Mouse (Mus musculus): ENCODE data around the gene Pdgfb. TPM values are rescaled to one million over a fixed set of nuclear protein-coding genes. Genes with fewer than 3 reads are reported as not detected.

Pdgfb gene
- polyA plus RNA-seq, 1 experiment, result 27.2 TPM

DNA sequence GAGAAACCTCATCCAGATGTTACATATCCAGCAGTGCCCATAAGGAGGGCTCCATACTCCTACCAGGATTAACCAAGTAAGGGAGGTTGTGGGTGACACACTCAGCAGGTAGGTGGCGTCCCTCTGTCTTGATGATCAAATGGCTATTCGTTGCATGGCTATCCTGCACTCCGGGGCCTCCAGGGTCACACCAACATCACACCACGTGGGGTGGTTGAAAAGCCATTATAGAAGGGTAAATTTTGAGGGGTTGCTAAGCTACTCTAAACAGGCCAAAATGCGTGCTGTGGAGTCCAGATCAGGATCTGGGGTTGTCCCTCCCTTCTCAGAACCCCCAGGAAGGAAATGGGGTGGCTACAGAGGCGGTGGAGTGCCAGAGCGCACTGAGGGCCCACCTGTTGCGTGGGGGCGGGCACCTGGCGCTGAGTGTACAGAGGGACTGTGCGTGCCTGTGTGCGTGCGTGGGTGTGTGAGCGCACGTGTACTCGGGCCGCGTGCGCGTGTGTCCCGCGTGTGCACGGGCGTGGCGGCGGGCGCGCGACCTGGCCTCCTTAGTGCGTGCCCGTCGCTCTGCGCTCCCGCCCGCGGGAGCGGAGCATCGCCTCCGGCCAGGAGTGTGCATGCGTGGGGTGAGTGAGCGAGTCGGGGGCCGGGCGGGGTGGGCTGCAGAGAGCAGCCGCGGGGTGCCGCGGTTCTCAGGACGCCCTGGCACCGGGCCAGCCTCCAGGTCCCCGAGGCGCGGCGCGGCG is 2.8 kb downstream of the Pdgfb start:
- no peaks in the 10 kb centered on the region for H3K27me3 ChIP-seq (ENCODE audit: control insufficient read depth, insufficient read depth, insufficient read length)
- peaks cover 39% of the 10 kb centered on the region for H3K79me3 ChIP-seq (ENCODE audit: low read depth)
- peaks cover 76% of the 10 kb centered on the region for H3K79me2 ChIP-seq (ENCODE audit: control insufficient read depth, insufficient read depth)
- H3K36me3 ChIP-seq (ENCODE audit: control insufficient read depth, insufficient read depth), result peaks cover 25% of the 10 kb centered on the region
- peak overlapping the region; percentile 88 for H3ac ChIP-seq (ENCODE audit: control insufficient read depth, insufficient read length, low read depth)
- peak overlapping the region; percentile 89 for H3K4me3 ChIP-seq (ENCODE audit: insufficient read depth, poor library complexity, severe bottlenecking)
- TF ChIP-seq CEBPB (IDR thresholded peaks at IDR 0.05; ENCODE audit: low read depth), result no peak
- peak; percentile 59 for TF ChIP-seq USF1 (IDR thresholded peaks at IDR 0.05; ENCODE audit: low read depth)
- TF ChIP-seq MYOD1 (IDR thresholded peaks at IDR 0.05; ENCODE audit: control insufficient read depth, insufficient read length, low read depth), result peak; percentile 57
- TF ChIP-seq MAX (IDR thresholded peaks at IDR 0.05), result peak; percentile 10
- peak; percentile 52 for TF ChIP-seq CTCF (IDR thresholded peaks at IDR 0.05; ENCODE audit: control insufficient read depth, insufficient read depth, insufficient read length)

DNA sequence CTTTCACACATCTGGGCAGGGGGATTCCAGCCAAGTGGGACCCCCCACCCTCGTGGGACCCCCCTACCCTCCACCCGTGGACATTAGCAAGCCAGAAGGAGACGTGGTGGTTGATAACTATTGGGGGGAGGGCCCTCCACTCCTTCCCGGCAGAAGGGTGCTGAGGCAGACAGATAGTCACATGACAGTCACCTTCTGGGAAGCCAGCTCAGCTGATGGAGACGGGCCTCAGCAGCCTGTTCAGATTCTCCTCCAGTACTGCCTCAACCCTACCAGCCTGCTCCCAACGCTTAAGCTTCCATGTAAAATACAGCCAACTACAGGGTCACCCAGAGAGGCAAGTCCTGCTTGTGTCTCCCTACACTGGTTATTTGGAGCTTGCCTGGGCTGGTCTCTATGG is 3.6 kb downstream of the Pdgfb start:
- H3K79me3 ChIP-seq (ENCODE audit: low read depth), result peaks cover 42% of the 10 kb centered on the region
- H3K79me2 ChIP-seq (ENCODE audit: control insufficient read depth, insufficient read depth), result peaks cover 84% of the 10 kb centered on the region
- no peaks in the 10 kb centered on the region for H3K27me3 ChIP-seq (ENCODE audit: control insufficient read depth, insufficient read depth, insufficient read length)
- no peak for TF ChIP-seq USF1 (IDR thresholded peaks at IDR 0.05; ENCODE audit: low read depth)
- no peak for TF ChIP-seq FOSL1 (IDR thresholded peaks at IDR 0.05; ENCODE audit: insufficient read depth, low read length, poor library complexity, severe bottlenecking)
- no peak for TF ChIP-seq MAX (IDR thresholded peaks at IDR 0.05)
- TF ChIP-seq CTCF (IDR thresholded peaks at IDR 0.05; ENCODE audit: control insufficient read depth, insufficient read depth, insufficient read length), result no peak
- no peak for TF ChIP-seq CEBPB (IDR thresholded peaks at IDR 0.05; ENCODE audit: low read depth)
- TF ChIP-seq MYOD1 (IDR thresholded peaks at IDR 0.05; ENCODE audit: control insufficient read depth, insufficient read length, low read depth), result no peak
- H3K4me3 ChIP-seq (ENCODE audit: insufficient read depth, poor library complexity, severe bottlenecking), result no peak overlapping the region
- peaks cover 25% of the 10 kb centered on the region for H3K36me3 ChIP-seq (ENCODE audit: control insufficient read depth, insufficient read depth)
- H3ac ChIP-seq (ENCODE audit: control insufficient read depth, insufficient read length, low read depth), result no peak overlapping the region

DNA sequence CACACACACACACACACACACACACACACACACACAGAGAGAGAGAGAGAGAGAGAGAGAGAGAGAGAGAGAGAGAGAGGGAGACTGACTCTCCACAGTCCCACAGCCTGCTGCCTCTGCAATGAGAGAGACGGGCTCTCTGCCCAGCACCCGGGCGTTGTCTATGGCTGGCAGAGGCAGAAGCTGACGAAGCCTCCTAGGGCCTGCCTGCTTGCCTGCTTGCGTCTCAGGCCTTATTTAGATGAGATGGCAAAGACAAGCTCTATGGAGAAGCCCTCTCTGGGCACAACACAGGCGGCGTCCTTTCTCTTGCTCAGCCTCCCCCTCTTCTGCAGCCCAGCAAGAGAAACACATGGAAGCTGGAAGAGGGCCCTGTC is 4.6 kb downstream of the Pdgfb start:
- H3K4me3 ChIP-seq (ENCODE audit: insufficient read depth, poor library complexity, severe bottlenecking), result no peak overlapping the region
- H3K36me3 ChIP-seq (ENCODE audit: control insufficient read depth, insufficient read depth), result peaks cover 25% of the 10 kb centered on the region
- H3K79me3 ChIP-seq (ENCODE audit: low read depth), result peaks cover 49% of the 10 kb centered on the region
- TF ChIP-seq FOSL1 (IDR thresholded peaks at IDR 0.05; ENCODE audit: insufficient read depth, low read length, poor library complexity, severe bottlenecking) (no peak), MYOG (IDR thresholded peaks at IDR 0.05; ENCODE audit: control insufficient read depth, extremely low read depth, insufficient read length) (no peak), CTCF (IDR thresholded peaks at IDR 0.05; ENCODE audit: control insufficient read depth, insufficient read depth, insufficient read length) (no peak), USF1 (IDR thresholded peaks at IDR 0.05; ENCODE audit: low read depth) (no peak), MYOD1 (IDR thresholded peaks at IDR 0.05; ENCODE audit: control insufficient read depth, insufficient read length, low read depth) (no peak), CEBPB (IDR thresholded peaks at IDR 0.05; ENCODE audit: low read depth) (no peak), MAX (IDR thresholded peaks at IDR 0.05) (no peak)
- H3K79me2 ChIP-seq (ENCODE audit: control insufficient read depth, insufficient read depth), result peaks cover 94% of the 10 kb centered on the region
- H3ac ChIP-seq (ENCODE audit: control insufficient read depth, insufficient read length, low read depth), result no peak overlapping the region
- no peaks in the 10 kb centered on the region for H3K27me3 ChIP-seq (ENCODE audit: control insufficient read depth, insufficient read depth, insufficient read length)

DNA sequence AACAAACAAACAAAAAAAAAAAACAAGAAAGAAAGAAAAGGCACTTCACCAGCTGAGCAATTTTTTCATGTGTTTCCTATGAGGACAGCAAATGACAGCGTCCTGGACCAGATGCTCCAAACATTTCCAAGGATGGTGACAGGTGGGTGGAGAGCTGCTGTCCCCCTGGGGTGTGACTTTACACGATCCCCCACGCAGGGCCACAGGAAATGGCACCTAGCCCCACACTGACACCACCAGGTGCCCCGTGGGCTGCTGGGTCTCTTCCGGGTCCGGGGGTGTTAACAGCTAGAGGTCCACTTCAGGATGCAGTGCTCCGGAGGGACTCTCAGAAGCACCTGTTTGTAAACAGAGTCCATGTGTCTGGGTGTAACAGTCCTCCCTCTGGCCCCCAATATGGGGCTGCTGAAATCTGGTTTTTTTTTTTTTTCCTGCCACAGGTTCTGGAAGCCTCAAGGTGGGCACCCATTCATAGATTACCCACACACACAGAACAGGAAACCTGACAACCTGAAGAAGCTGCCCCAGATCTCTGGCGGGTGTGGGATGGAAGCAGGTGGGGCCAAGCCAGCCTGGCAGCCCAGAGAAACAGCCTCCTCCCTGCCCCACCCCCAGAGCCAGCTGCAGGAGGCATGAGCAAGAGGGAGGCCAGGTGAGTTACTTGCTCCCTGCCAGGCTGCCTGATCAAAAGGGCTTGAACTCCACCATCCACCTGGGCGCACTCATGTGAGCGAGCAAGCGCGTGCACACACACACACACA is 5.2 kb downstream of the Pdgfb start:
- TF ChIP-seq MYOD1 (IDR thresholded peaks at IDR 0.05; ENCODE audit: control insufficient read depth, insufficient read length, low read depth) (no peak), MAX (IDR thresholded peaks at IDR 0.05) (no peak), CTCF (IDR thresholded peaks at IDR 0.05; ENCODE audit: control insufficient read depth, insufficient read depth, insufficient read length) (no peak), USF1 (IDR thresholded peaks at IDR 0.05; ENCODE audit: low read depth) (no peak), CEBPB (IDR thresholded peaks at IDR 0.05; ENCODE audit: low read depth) (no peak), MYOG (IDR thresholded peaks at IDR 0.05; ENCODE audit: control insufficient read depth, extremely low read depth, insufficient read length) (no peak), FOSL1 (IDR thresholded peaks at IDR 0.05; ENCODE audit: insufficient read depth, low read length, poor library complexity, severe bottlenecking) (no peak)
- Histone ChIP-seq H3K79me2 (ENCODE audit: control insufficient read depth, insufficient read depth) (peaks cover 100% of the 10 kb centered on the region), H3K36me3 (ENCODE audit: control insufficient read depth, insufficient read depth) (peaks cover 25% of the 10 kb centered on the region), H3K27me3 (ENCODE audit: control insufficient read depth, insufficient read depth, insufficient read length) (no peaks in the 10 kb centered on the region), H3K79me3 (ENCODE audit: low read depth) (peaks cover 50% of the 10 kb centered on the region), H3K4me3 (ENCODE audit: insufficient read depth, poor library complexity, severe bottlenecking) (no peak overlapping the region), H3ac (ENCODE audit: control insufficient read depth, insufficient read length, low read depth) (no peak overlapping the region)

DNA sequence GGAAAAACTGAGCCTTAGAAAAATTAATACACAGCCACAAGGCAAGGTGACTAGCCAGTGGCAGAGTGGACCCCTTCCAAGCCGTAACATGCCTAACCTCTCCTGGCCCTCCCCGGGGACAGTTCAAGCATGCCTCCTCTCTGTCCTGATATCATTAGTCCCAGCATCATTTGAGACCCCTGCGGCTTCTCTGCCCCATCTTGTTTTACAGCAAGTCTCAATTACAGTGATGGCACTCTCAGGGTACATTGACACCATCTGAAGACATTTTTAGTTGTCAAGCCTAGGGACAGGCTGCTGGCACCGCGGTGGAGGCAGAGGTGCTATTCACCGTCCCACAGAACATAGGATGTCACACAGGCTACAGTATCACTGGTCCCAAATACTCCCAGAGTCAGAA is 6.3 kb downstream of the Pdgfb start:
- TF ChIP-seq FOSL1 (IDR thresholded peaks at IDR 0.05; ENCODE audit: insufficient read depth, low read length, poor library complexity, severe bottlenecking), result no peak
- no peak for TF ChIP-seq MYOG (IDR thresholded peaks at IDR 0.05; ENCODE audit: control insufficient read depth, extremely low read depth, insufficient read length)
- no peak for TF ChIP-seq CTCF (IDR thresholded peaks at IDR 0.05; ENCODE audit: control insufficient read depth, insufficient read depth, insufficient read length)
- TF ChIP-seq USF1 (IDR thresholded peaks at IDR 0.05; ENCODE audit: low read depth), result no peak
- TF ChIP-seq MYOD1 (IDR thresholded peaks at IDR 0.05; ENCODE audit: control insufficient read depth, insufficient read length, low read depth), result no peak
- no peak for TF ChIP-seq CEBPB (IDR thresholded peaks at IDR 0.05; ENCODE audit: low read depth)
- peaks cover 96% of the 10 kb centered on the region for H3K79me2 ChIP-seq (ENCODE audit: control insufficient read depth, insufficient read depth)
- H3K36me3 ChIP-seq (ENCODE audit: control insufficient read depth, insufficient read depth), result peaks cover 35% of the 10 kb centered on the region
- no peaks in the 10 kb centered on the region for H3K27me3 ChIP-seq (ENCODE audit: control insufficient read depth, insufficient read depth, insufficient read length)
- no peak overlapping the region for H3ac ChIP-seq (ENCODE audit: control insufficient read depth, insufficient read length, low read depth)
- H3K79me3 ChIP-seq (ENCODE audit: low read depth), result peaks cover 46% of the 10 kb centered on the region
- H3K4me3 ChIP-seq (ENCODE audit: insufficient read depth, poor library complexity, severe bottlenecking), result no peak overlapping the region
